Mouse (Mus musculus): ENCODE measurements at regions not wholly inside any gene's neighbourhood (a gene's known extent, or its start where the extent isn't known, plus 50 kb on each side); places are given as distances from the start of the nearest gene placed in this dataset.

DNA sequence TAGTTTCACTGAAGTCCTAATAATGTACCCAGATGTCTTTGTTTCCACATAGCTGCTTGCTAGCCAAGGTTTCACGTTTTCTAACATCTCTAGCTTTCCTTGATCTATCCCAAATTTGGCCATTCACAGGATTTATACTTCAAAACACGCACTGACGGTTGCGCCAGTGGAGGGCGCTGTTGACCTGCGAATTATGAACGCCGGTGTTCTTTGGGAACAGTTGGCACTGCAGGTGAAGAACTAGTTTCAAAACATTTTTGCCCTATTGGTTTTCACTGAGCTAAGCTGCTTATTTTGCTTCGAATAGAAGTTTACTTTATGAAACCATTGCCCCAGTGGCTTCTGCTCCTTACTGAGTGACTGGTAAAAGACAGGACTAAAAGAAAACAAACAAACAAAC, 76.7 kb upstream of the Slitrk3 start:
- H3K4me1 ChIP-seq = no peaks in the 10 kb centered on the region
- no peaks in the 10 kb centered on the region for H3K9me3 ChIP-seq (replicated peaks)
- no peaks in the 10 kb centered on the region for H3K27me3 ChIP-seq (ENCODE audit: low read depth, poor library complexity, severe bottlenecking)
- H3K36me3 ChIP-seq = no peaks in the 10 kb centered on the region
- DNase-seq (ENCODE audit: low spot score) = peak; percentile 58
- no peak overlapping the region for H3K4me3 ChIP-seq
- WGBS = 10% methylated on average over 9 of the region's 9 CpGs
- H3K27ac ChIP-seq = no peak overlapping the region

DNA sequence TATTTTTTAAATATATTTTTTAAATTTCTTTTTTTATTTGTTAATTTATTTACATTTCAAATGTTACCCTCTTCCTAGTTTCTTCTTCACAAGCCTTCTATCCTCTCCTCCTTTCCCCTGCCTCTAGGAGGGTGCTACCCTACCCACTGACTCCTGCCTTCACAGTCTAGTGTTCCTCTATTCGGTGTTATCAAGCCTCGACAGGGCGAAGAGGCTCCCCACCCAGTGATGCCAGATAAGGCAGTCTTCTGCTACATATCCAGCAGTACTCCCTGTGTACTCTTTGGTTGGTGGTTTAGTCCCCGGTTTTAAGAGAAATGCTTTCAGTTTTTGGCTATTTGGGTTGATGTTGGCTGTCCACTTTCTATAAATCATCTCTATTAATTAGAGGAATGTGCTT, 67.5 kb upstream of the Slitrk3 start:
- no peak overlapping the region for H3K4me3 ChIP-seq
- H3K27me3 ChIP-seq (ENCODE audit: low read depth, poor library complexity, severe bottlenecking) = no peaks in the 10 kb centered on the region
- WGBS = 85% methylated on average over 4 of the region's 4 CpGs
- no peak for DNase-seq (ENCODE audit: low spot score)
- no peaks in the 10 kb centered on the region for H3K9me3 ChIP-seq (replicated peaks)
- no peaks in the 10 kb centered on the region for H3K4me1 ChIP-seq
- H3K27ac ChIP-seq = no peak overlapping the region
- H3K36me3 ChIP-seq = no peaks in the 10 kb centered on the region

DNA sequence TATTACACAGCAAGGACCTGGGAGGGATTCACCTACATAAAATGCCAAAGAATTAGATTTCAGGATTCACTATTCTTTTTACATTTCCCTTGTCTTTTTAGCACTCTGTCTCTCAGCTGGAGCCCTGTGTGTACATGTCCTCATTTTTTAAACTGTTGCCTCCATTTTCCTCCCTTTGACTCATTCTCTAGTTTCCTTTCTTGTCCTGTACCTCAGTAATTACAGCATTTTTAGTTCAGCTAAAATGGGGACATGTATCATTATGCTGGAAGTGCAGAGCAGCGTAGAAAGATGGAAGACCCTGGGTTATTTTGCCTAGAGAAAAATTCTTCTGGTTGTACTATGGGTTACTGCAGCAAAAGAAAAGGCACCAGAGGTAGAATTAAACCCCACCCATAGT, 51.5 kb upstream of the Slitrk3 start:
- Histone ChIP-seq H3K36me3 (no peaks in the 10 kb centered on the region), H3K27ac (no peak overlapping the region), H3K4me3 (no peak overlapping the region), H3K27me3 (ENCODE audit: low read depth, poor library complexity, severe bottlenecking) (no peaks in the 10 kb centered on the region), H3K4me1 (no peaks in the 10 kb centered on the region), H3K9me3 (replicated peaks) (no peaks in the 10 kb centered on the region)
- DNase-seq (ENCODE audit: low spot score) = no peak
- WGBS = 79% methylated on average over 1 of the region's 1 CpGs

Data from limb, embryonic 10.5 days (tissue).